Mouse (Mus musculus): Measurements from ENCODE around the gene Dis3l2.

Gene Dis3l2

DNA sequence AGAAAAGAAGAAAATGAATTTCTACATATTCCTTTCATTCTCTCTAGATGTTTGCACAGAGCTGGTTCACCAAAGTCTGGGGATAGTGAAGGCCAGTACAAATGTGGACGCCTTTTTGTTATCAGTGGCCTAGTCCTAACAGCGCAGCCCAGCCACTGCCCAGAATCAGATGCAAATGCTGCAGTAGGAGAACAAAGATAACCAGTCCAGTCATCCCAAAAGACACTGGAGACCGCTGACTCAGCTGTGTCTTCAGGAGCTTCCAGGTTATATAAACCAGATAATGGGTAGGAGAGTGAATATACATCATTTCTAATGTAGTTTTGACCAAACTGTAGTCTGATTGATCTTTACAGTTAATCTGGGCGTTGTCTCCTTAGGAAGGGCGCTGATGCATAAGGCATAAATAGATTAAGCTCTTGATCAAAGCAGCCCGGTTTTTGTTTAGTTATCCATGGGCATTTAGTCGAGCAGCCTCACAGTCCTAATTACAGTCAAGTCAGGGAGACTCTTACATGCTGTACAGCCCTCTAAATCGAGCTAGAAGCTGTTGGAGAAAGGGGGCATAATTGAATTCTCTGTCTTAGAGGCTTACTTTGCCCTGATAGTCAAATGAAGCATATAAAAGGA, 212.9 kb downstream of the Dis3l2 start:
- in situ Hi-C loops (cut with MboI), result no loop called here

DNA sequence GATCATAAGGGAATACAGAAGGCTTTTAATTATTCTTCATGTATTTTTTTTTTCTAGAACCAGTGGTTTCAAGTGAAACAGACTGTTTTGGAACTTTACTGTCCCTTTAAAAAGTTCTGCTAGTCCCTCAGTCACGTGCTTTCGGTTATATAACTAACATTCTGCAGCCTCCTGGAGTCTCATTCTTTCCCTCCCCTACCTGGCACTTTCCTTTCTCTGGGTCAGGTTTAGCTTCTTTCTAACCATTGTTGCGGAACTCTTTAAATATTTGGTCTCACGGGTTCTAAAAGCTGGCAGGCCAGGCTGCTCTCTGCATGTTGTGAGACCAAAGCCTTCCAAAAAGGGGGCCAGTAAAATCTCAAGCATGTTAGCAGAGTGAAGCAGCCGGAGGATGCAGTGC, 222.2 kb downstream of the Dis3l2 start:
- in situ Hi-C loops (cut with MboI), result no loop called here

GRCm38 (mm10) chr1:86931606-86932379, 228.2 kb downstream of the Dis3l2 start:
- in situ Hi-C loops (cut with MboI), result no loop called here

GRCm38 (mm10) chr1:86932810-86933209, 229.2 kb downstream of the Dis3l2 start:
- in situ Hi-C loops (cut with MboI), result no loop called here

- in situ Hi-C loops (cut with MboI), result no loop called here
These were observed 230.0 kb downstream of the Dis3l2 start for GRCm38 (mm10) chr1:86933656-86934055.

DNA sequence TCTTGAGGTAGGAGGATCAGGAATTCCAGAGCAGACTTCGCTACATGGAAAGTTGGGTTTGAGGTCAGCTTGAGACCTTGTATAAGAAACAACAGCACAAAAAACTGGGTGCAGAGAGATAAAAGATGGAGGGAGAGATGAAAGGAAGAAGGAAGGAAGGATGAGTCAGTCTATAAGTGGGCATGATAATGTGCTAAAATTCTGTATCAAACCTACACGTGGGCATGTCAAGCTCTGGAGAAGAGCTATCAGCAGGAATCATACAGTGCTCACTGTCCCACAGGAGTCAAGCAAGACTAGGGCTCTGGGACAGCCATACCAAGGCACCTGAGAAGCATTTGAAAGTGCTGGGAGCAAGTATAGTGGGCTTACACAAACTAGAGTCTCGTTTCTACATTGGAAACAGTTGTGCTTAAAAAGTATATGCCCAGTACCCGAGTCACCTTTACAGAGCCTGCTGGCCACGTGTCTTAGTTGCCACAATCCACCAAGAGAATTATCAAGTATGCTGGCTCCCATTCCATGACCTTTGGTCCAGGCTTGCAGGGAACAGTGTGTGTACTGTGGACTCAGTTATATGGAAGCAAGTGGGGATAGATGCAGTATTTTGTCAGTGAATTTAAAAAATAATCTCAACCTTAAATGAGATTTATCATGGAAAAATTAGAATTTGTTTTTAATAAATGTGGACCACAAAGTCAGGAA, 248.0 kb downstream of the Dis3l2 start:
- in situ Hi-C loops (cut with MboI), result no loop called here

- in situ Hi-C loops (cut with MboI), result no loop called here
These were observed 252.2 kb downstream of the Dis3l2 start for GRCm38 (mm10) chr1:86955801-86956200.

- in situ Hi-C loops (cut with MboI), result no loop called here
These were observed 264.8 kb downstream of the Dis3l2 start for GRCm38 (mm10) chr1:86968261-86968964.

DNA sequence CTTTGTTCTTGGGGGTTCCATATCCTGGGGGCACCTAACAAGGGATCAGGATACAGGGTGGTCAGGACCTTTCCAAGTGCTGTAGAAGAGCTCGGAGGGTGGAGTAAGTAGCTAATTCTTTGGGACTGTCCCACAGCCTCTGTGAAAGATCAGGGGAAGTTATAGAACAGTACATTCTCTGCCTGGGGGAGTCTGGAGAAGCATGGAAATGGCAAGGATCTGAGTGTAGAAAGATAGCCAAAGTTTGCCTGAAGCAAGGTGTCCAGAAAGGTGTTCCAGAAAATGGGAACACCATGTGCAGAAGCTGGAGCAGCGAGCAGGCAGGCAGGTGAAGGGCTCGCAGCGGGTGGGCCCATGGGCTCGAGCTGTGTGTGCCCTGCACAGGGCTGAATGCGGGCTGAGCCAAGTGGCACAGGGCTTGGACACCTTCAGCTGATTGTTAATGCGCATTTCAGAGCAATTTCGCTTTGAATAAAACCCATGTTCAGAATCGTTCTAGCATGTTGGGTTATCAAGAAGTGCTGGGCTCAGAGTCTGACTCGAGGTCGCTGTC, 265.6 kb downstream of the Dis3l2 start:
- in situ Hi-C loops (cut with MboI), result no loop called here

GRCm38 (mm10) chr1:86972693-86973092, 269.1 kb downstream of the Dis3l2 start:
- in situ Hi-C loops (cut with MboI), result no loop called here

- in situ Hi-C loops (cut with MboI), result no loop called here
These were observed 273.4 kb downstream of the Dis3l2 start for GRCm38 (mm10) chr1:86977018-86977417.

DNA sequence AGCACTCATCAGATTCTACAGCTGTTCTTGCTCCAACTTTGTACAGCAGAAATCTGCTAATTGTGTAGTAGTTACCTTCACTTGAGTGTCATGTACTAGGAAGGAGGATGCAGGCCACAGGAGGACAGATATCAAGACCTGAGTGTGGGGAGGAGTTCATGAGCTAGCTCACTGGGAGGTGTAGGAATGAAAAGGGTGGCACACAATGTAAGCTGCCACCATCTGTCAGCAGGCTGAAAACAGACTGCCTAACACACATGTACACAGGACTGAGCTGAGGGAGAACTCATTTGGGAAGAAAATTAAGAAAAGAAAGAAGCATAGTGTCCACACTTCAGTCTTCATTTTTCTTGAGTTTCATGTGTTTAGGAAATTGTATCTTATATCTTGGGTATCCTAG, 282.8 kb downstream of the Dis3l2 start:
- in situ Hi-C loops (cut with MboI), result no loop called here

DNA sequence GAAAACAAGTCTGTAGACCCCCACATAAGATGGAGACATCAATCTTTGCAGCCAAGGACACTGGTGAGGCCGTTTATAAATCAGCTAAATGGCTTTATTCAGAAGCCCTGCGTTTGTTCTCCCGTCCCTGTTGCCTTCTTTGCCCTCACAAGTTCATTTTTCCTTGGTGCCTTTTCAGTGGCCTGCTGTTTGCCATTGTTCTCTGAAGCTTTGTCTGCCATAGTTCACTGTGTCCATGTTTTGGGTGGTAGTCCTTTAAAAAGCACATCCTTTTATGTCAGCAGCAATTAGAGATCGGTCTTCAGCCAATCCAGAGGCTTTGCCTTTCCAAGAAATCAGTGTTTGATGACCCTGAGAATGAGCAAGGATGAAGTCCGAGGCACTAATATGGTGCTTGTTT, 289.2 kb downstream of the Dis3l2 start:
- in situ Hi-C loops (cut with MboI), result no loop called here

DNA sequence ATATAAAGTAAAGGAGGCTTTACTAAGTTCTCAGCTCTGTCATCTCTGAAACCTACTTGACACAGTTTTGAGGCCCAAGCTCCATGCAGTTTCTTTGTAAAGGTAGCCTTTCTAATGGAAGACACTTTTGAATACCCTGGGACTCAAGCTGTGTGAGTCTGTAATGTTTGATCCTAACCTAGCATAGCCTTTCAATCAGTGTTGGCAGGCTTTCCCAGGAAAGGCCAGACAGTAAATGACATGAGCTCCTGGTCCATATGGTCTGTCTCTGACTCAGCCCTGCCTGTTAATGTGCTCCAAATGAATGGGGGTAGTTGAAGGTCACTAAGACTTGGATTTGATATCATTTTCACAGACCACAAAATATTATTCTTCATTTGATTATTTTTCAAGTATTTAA, 290.4 kb downstream of the Dis3l2 start:
- in situ Hi-C loops (cut with MboI), result no loop called here

DNA sequence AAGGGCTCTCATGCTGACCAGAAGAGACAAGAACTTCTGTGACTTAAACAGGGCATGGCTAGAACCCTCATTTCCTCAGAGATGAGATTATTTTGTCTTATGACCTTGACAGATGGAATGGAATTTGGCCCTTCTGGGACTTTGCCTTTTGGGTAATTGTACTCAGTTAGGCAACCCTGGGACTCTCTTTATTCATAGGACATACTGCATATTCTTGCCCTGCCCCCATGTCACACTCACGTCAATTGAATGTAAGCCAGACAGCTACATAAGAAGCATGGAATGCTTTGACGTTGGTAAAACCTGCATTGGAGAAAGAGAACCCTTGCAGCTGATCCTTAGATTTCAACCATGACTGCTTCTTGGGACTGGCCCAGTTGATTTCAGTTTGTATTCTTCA, 294.4 kb downstream of the Dis3l2 start:
- in situ Hi-C loops (cut with MboI), result no loop called here

- in situ Hi-C loops (cut with MboI), result no loop called here
These were observed 297.8 kb downstream of the Dis3l2 start for GRCm38 (mm10) chr1:87001365-87001764.

- in situ Hi-C loops (cut with MboI), result no loop called here
These were observed 299.0 kb downstream of the Dis3l2 start for GRCm38 (mm10) chr1:87002545-87003168.

DNA sequence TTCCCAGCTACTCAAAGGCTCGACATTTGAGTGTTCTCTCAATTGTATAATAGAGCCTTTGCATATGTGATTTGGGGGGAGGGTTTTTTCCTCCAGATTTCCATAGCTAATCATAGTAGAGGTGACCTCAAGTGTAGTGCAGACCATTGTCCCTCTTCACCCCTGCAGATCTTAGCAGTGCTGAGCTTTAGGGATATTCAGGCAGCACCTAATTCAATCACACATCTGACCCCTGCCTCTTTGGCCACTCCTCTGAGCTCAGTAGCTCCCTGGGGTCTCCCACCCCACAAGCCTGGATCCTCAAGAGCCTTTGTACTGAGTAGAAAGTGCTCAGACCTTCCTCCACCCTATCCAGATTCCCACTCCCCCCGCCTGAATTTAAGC, 299.6 kb downstream of the Dis3l2 start:
- in situ Hi-C loops (cut with MboI), result no loop called here

GRCm38 (mm10) chr1:87006425-87006824, 302.8 kb downstream of the Dis3l2 start:
- in situ Hi-C loops (cut with MboI), result no loop called here

DNA sequence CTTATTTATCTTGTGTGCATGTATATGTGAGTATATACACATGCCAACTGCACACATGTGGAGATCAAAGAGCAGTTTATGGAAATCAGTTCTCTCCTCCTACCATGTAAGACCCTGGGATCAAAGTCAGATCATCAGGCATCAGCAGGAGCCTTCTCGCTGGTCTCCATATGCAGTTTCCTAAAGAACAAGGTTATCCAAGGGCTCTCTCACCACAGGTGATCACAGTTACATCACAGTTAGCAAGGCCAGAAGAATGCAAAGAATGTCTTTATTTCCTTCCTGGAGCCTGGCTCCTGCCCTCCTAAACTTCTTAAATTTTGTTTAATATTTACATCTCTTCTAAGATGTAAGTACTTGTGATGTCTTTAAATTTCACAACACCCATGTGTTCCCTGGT, 304.6 kb downstream of the Dis3l2 start:
- in situ Hi-C loops (cut with MboI), result no loop called here

- in situ Hi-C loops (cut with MboI), result no loop called here
These were observed 305.5 kb downstream of the Dis3l2 start for GRCm38 (mm10) chr1:87009156-87009555.
